ENCODE assay signal across 8 mouse cellular contexts in the genomic region with DNA sequence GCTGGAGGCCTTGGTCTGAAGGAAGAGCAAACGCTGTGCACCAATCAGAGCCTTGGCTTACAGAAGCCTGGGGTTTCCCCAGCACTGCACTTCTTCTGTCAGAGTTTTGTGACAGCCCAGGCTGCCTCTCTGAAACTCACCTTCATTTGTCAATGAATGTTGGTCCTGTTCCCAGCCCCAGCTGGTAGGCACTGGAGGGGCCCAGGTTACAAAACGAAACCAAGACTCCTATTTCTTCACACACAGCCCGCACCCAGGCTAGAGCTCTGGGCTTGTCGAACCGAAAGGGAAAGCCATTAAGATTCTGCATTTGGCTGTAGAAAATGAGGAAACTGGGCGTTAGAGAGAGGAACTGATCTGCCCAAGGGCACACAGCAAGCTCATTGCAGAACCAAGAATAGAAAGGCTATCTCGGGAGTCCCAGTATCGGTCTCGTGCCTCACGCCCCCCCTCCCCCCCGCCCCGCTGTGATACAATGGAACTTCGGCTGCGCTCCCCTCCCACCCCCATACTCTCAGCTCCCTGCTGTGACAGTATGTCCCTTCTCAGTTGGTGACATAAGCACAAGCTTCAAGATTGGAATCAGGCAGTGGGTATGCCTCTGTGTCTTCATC.
DNase-seq lines count a peak whose midpoint lies in the region; ATAC-seq and TF ChIP-seq lines count a peak whose summit lies in the region.

No protein-coding gene starts in this region.

- H3K27me3 ChIP-seq in cerebellum, adult 2 months (ENCODE audit: control insufficient read depth, insufficient read depth, low read length) = no peaks in the 10 kb centered on the region
- H3K27me3 ChIP-seq in hindbrain, embryonic 15.5 days = peaks cover 10% of the 10 kb centered on the region
- no peaks in the 10 kb centered on the region for H3K27me3 ChIP-seq in spleen, adult 2 months (ENCODE audit: control insufficient read depth, insufficient read depth, low read length)

- peak; percentile 32 for DNase-seq in ovary, postnatal 36 days (ENCODE audit: low spot score)
- DNase-seq in ovary, adult 18-20 months (ENCODE audit: low spot score) = no peak
- peak; percentile 20 to 22 for DNase-seq in cerebellum, adult 2 months
- DNase-seq in gastrocnemius, adult 2 months = peak; percentile 70
- DNase-seq in left cerebral cortex, postnatal 14 days (ENCODE audit: low spot score in 2 of 2) = peak; percentile 26 to 52
- peak; percentile 45 to 80 for DNase-seq in spleen, adult 2 months (ENCODE audit: low read depth in 1 of 2, low spot score in 2 of 2)

- no peak; the same call in 1 of the 2 replicates for ATAC-seq in hindbrain, embryonic 15.5 days (ENCODE audit: low FRiP score, low read depth)
- peak; percentile 95 for ATAC-seq in megakaryocyte, adult 5-6 weeks (ENCODE audit: poor library complexity, severe bottlenecking)

- under 1% methylated on average over 14 of the region's 14 CpGs for WGBS in cerebellum, adult 2 months
- 9% methylated on average over 12 of the region's 14 CpGs for WGBS in hindbrain, embryonic 15.5 days
- WGBS in spleen, adult 2 months = 3% methylated on average over 14 of the region's 14 CpGs

- TF ChIP-seq CTCF in cerebellum, adult 2 months (IDR thresholded peaks at IDR 0.05; ENCODE audit: borderline replicate concordance, insufficient read depth, low read depth, low read length) = no peak
- TF ChIP-seq CTCF in gastrocnemius, adult 2 months (IDR thresholded peaks at IDR 0.05) = no peak
- TF ChIP-seq CTCF in spleen, adult 2 months (IDR thresholded peaks at IDR 0.05; ENCODE audit: extremely low read depth, insufficient read depth, insufficient read length, insufficient replicate concordance) = no peak

- H3K4me3 ChIP-seq in cerebellum, adult 2 months (replicated peaks; ENCODE audit: insufficient read depth, low read depth, low read length) = peak overlapping the region; percentile 50
- peak overlapping the region; percentile 74 for H3K4me3 ChIP-seq in gastrocnemius, adult 2 months
- H3K4me3 ChIP-seq in hindbrain, embryonic 15.5 days = peak overlapping the region; percentile 20
- peak overlapping the region; percentile 51 for H3K4me3 ChIP-seq in spleen, adult 2 months (ENCODE audit: extremely low read depth, insufficient read depth, insufficient read length)

- H3K36me3 ChIP-seq in hindbrain, embryonic 15.5 days = no peaks in the 10 kb centered on the region
- H3K36me3 ChIP-seq in spleen, adult 2 months (ENCODE audit: control insufficient read depth, insufficient read depth, low read length) = no peaks in the 10 kb centered on the region

- H3K27ac ChIP-seq in cerebellum, adult 2 months (ENCODE audit: insufficient read depth, low read length) = no peak overlapping the region
- H3K27ac ChIP-seq in gastrocnemius, adult 2 months = peak overlapping the region; percentile 87
- no peak overlapping the region for H3K27ac ChIP-seq in hindbrain, embryonic 15.5 days (replicated peaks)
- H3K27ac ChIP-seq in spleen, adult 2 months (ENCODE audit: insufficient read depth, low read length) = peak overlapping the region; percentile 70

- H3K9me3 ChIP-seq in hindbrain, embryonic 15.5 days = no peaks in the 10 kb centered on the region

- no peak overlapping the region for H3K9ac ChIP-seq in hindbrain, embryonic 15.5 days

- no peaks in the 10 kb centered on the region; the same call in 1 of the 2 replicates for H3K4me1 ChIP-seq in cerebellum, adult 2 months (ENCODE audit: control insufficient read depth, insufficient read depth, low read length)
- peaks cover 15% of the 10 kb centered on the region; the same call in 1 of the 2 replicates for H3K4me1 ChIP-seq in hindbrain, embryonic 15.5 days (replicated peaks)
- H3K4me1 ChIP-seq in spleen, adult 2 months (ENCODE audit: control insufficient read depth, insufficient read depth, insufficient read length) = peaks cover 9% of the 10 kb centered on the region; the same call in 1 of the 2 replicates

- intact Hi-C loops in gastrocnemius, adult 2 months (cut with DNase I) = loop anchor here (5.0 to 10.0 kb wide), 3 partner anchors 99 to 254 kb away; partner anchors contain the start of gene Tcf7l2
- intact Hi-C loops in left cerebral cortex, postnatal 14 days (cut with DNase I) = no loop called here

- peak overlapping the region; percentile 40 for H3K4me2 ChIP-seq in hindbrain, embryonic 15.5 days

- TF ChIP-seq POLR2A in cerebellum, adult 2 months (IDR thresholded peaks at IDR 0.05; ENCODE audit: borderline replicate concordance, insufficient read depth, low read length) = no peak
- TF ChIP-seq POLR2A in spleen, adult 2 months (IDR thresholded peaks at IDR 0.05; ENCODE audit: low read depth, low read length) = no peak

Comparison
In these comparisons a context has a peak if more than half of its experiments do, and no peak if none do; other contexts are left out.
1. H3K27ac ChIP-seq: peak in gastrocnemius, adult 2 months (single experiment) and spleen, adult 2 months (single experiment); none in cerebellum, adult 2 months (single experiment) and hindbrain, embryonic 15.5 days (single experiment).
2. H3K4me3 ChIP-seq: peak in every context shown above with its lines; median percentile 74 in gastrocnemius, adult 2 months; 51 in spleen, adult 2 months; 50 in cerebellum, adult 2 months; 20 in hindbrain, embryonic 15.5 days.